Mouse (Mus musculus) kidney, adult 11 months (tissue): ENCODE results near the gene Zbtb40.
A peak's percentile ranks its signal among the peaks of the same experiment; 100 is the strongest.

Experiments used
- DNase-seq: peaks from one replicate; pipeline ENCODE4 v3.0.0; 2022

The Zbtb40 gene

GRCm38 (mm10) chr4:137048550-137049032 is at the start of gene Zbtb40:
Gene Zbtb40, minus strand, starts transcription at chr4:137048801.
- peak; percentile 93 for DNase-seq

GRCm38 (mm10) chr4:137097984-137098327 is 49.4 kb upstream of the Zbtb40 start:
- no peak for DNase-seq

GRCm38 (mm10) chr4:137097246-137097983 is 48.8 kb upstream of the Zbtb40 start:
- no peak for DNase-seq

- no peak for DNase-seq
Observed at GRCm38 (mm10) chr4:137096353-137096752, 47.8 kb upstream of the Zbtb40 start.

- DNase-seq = no peak
Observed at GRCm38 (mm10) chr4:137085083-137085810, 36.6 kb upstream of the Zbtb40 start.

GRCm38 (mm10) chr4:137082866-137083265 is 34.3 kb upstream of the Zbtb40 start:
- no peak for DNase-seq

- DNase-seq = no peak
Observed at GRCm38 (mm10) chr4:137081401-137081800, 32.8 kb upstream of the Zbtb40 start.

GRCm38 (mm10) chr4:137077216-137077615 is 28.6 kb upstream of the Zbtb40 start:
- DNase-seq = no peak

GRCm38 (mm10) chr4:137071204-137071603 is 22.6 kb upstream of the Zbtb40 start:
- no peak for DNase-seq

- DNase-seq = no peak
Observed at GRCm38 (mm10) chr4:137068491-137068890, 19.9 kb upstream of the Zbtb40 start.

- no peak for DNase-seq
Observed at GRCm38 (mm10) chr4:137065846-137066245, 17.2 kb upstream of the Zbtb40 start.

GRCm38 (mm10) chr4:137054932-137055331 is 6.3 kb upstream of the Zbtb40 start:
- peak; percentile 64 for DNase-seq

- DNase-seq = no peak
Observed at GRCm38 (mm10) chr4:137053810-137054209, 5.2 kb upstream of the Zbtb40 start.

- DNase-seq = no peak
Observed at GRCm38 (mm10) chr4:137047840-137048549, 606 bp downstream of the Zbtb40 start.

- no peak for DNase-seq
Observed at GRCm38 (mm10) chr4:137046110-137046509, 2.5 kb downstream of the Zbtb40 start.

GRCm38 (mm10) chr4:137044516-137044915 is 4.1 kb downstream of the Zbtb40 start:
- no peak for DNase-seq

- DNase-seq = peak; percentile 67
Observed at GRCm38 (mm10) chr4:137043799-137044198, 4.8 kb downstream of the Zbtb40 start.

- no peak for DNase-seq
Observed at GRCm38 (mm10) chr4:137042039-137042438, 6.6 kb downstream of the Zbtb40 start.

GRCm38 (mm10) chr4:137041161-137041621 is 7.4 kb downstream of the Zbtb40 start:
- peak; percentile 82 for DNase-seq

GRCm38 (mm10) chr4:137039441-137039840 is 9.2 kb downstream of the Zbtb40 start:
- peak; percentile 64 for DNase-seq

- DNase-seq = no peak
Observed at GRCm38 (mm10) chr4:137038501-137038900, 10.1 kb downstream of the Zbtb40 start.

GRCm38 (mm10) chr4:137038096-137038495 is 10.5 kb downstream of the Zbtb40 start:
- DNase-seq = no peak

GRCm38 (mm10) chr4:137033115-137033887 is 15.3 kb downstream of the Zbtb40 start:
- DNase-seq = peak; percentile 23
